Mouse (Mus musculus): Measurements from ENCODE around the gene Marc2. TPM values are rescaled to one million over a fixed set of nuclear protein-coding genes. Genes with fewer than 3 reads are reported as not detected.

Marc2 gene
- polyA plus RNA-seq, 1 experiment from 2014 or later: 213 TPM

- DNase-seq (ENCODE audit: low spot score): no peak
These were observed 24.6 kb upstream of the Marc2 start for GRCm38 (mm10) chr1:184870646-184871385.

GRCm38 (mm10) chr1:184869939-184870565 is 23.8 kb upstream of the Marc2 start:
- WGBS: 39% methylated on average over 4 of the region's 4 CpGs
- Histone ChIP-seq H3K9ac (replicated peaks; ENCODE audit: low read depth) (no peak overlapping the region), H3K27me3 (replicated peaks; ENCODE audit: insufficient read depth, low read length) (no peaks in the 10 kb centered on the region)

More at GRCm38 (mm10) chr1:184870646-184871385, 24.6 kb upstream of the Marc2 start:
- Histone ChIP-seq H3K4me2 (replicated peaks; ENCODE audit: low read depth, low read length) (no peak overlapping the region), H3K9ac (replicated peaks; ENCODE audit: low read depth) (no peak overlapping the region), H3K9me3 (ENCODE audit: low read length) (no peaks in the 10 kb centered on the region), H3K36me3 (ENCODE audit: insufficient read depth, low read length) (no peaks in the 10 kb centered on the region), H3K4me3 (ENCODE audit: low read depth, low read length) (no peak overlapping the region), H3K27ac (ENCODE audit: low read length) (no peak overlapping the region; the same call in 1 of the 2 replicates), H3K4me1 (ENCODE audit: insufficient read depth, low read depth, low read length) (peaks cover 19% of the 10 kb centered on the region; the same call in 1 of the 2 replicates), H3K27me3 (replicated peaks; ENCODE audit: insufficient read depth, low read length) (no peaks in the 10 kb centered on the region)
- TF ChIP-seq EP300 (IDR thresholded peaks at IDR 0.05): no peak
- TF ChIP-seq CTCF (IDR thresholded peaks at IDR 0.05): no peak
- WGBS: 66% methylated on average over 11 of the region's 11 CpGs
- ATAC-seq: no peak

DNA sequence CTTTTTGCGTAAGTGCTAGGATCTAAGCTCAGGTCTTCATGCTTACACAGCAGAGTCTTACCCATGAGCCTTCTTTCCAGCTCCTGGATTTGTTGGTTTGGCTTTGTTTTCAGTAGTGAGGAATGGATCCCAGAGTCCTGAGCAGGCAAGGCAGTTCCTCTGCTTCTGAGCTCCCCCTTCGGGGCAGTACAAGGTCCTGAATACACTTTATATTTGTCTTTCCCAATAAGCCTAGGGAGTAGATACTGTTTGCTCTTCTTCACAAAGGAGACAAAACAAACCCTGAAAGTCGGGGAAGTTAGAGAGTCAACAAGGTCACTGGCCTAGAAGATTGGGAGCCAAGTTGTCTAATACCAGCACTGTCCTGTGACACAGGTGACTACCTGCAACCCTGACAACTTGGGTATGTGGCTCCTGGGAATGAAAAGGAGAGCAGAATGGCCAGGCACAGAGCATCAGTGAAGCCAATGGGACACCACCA is 21.4 kb upstream of the Marc2 start:
- Histone ChIP-seq H3K4me3 (ENCODE audit: low read depth, low read length) (no peak overlapping the region), H3K9ac (replicated peaks; ENCODE audit: low read depth) (no peak overlapping the region), H3K4me2 (replicated peaks; ENCODE audit: low read depth, low read length) (no peak overlapping the region), H3K27me3 (replicated peaks; ENCODE audit: insufficient read depth, low read length) (no peaks in the 10 kb centered on the region), H3K9me3 (ENCODE audit: low read length) (no peaks in the 10 kb centered on the region), H3K27ac (ENCODE audit: low read length) (no peak overlapping the region), H3K4me1 (ENCODE audit: insufficient read depth, low read depth, low read length) (peaks cover 19% of the 10 kb centered on the region; the same call in 1 of the 2 replicates), H3K36me3 (ENCODE audit: insufficient read depth, low read length) (no peaks in the 10 kb centered on the region)
- WGBS: 61% methylated on average over 3 of the region's 3 CpGs
- ATAC-seq (no peak), DNase-seq (ENCODE audit: low spot score) (no peak)
- TF ChIP-seq CTCF (IDR thresholded peaks at IDR 0.05) (no peak), EP300 (IDR thresholded peaks at IDR 0.05) (no peak)

More at GRCm38 (mm10) chr1:184869939-184870565, 23.8 kb upstream of the Marc2 start:
- no peak for ATAC-seq
- no peaks in the 10 kb centered on the region for H3K36me3 ChIP-seq (ENCODE audit: insufficient read depth, low read length)
- no peak overlapping the region for H3K4me3 ChIP-seq (ENCODE audit: low read depth, low read length)
- H3K27ac ChIP-seq (ENCODE audit: low read length): peak overlapping the region; percentile 10; the same call in 1 of the 2 replicates
- no peaks in the 10 kb centered on the region for H3K9me3 ChIP-seq (ENCODE audit: low read length)
- H3K4me1 ChIP-seq (ENCODE audit: insufficient read depth, low read depth, low read length): peaks cover 19% of the 10 kb centered on the region; the same call in 1 of the 2 replicates
- peak; percentile 47 for DNase-seq (ENCODE audit: low spot score)
- TF ChIP-seq EP300 (IDR thresholded peaks at IDR 0.05): no peak
- no peak for TF ChIP-seq CTCF (IDR thresholded peaks at IDR 0.05)
- no peak overlapping the region for H3K4me2 ChIP-seq (replicated peaks; ENCODE audit: low read depth, low read length)

DNA sequence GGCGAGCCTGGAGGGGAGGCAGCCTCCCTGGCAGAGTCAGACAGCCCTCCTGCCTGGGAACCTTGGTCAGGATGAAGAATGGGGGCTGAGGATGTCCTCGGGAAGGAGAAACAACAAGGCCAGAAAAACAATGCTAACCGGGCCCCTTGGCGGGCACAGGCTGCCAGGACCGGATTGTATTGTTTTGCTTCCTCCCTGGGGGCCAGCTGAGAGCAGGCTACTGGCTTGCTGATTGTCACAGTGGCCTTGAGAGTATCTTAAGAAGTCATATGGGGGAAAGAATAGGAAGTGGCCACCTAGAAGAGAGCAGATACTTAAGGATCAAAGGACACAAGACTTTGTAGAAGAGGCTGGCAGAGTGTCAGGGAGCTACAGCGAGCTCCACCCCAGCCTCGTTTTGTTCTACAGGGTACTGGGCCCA is 18.1 kb upstream of the Marc2 start:
- no peaks in the 10 kb centered on the region for H3K27me3 ChIP-seq (replicated peaks; ENCODE audit: insufficient read depth, low read length)
- ATAC-seq (peak; percentile 76), DNase-seq (ENCODE audit: low spot score) (peak; percentile 45)
- no peaks in the 10 kb centered on the region for H3K4me1 ChIP-seq (ENCODE audit: insufficient read depth, low read depth, low read length)
- H3K27ac ChIP-seq (ENCODE audit: low read length): peak overlapping the region; percentile 76
- TF ChIP-seq CTCF (IDR thresholded peaks at IDR 0.05) (no peak), EP300 (IDR thresholded peaks at IDR 0.05) (no peak)
- H3K9ac ChIP-seq (replicated peaks; ENCODE audit: low read depth): no peak overlapping the region
- H3K4me2 ChIP-seq (replicated peaks; ENCODE audit: low read depth, low read length): no peak overlapping the region
- no peaks in the 10 kb centered on the region for H3K9me3 ChIP-seq (ENCODE audit: low read length)
- no peak overlapping the region for H3K4me3 ChIP-seq (ENCODE audit: low read depth, low read length)
- 30% methylated on average over 7 of the region's 7 CpGs for WGBS
- H3K36me3 ChIP-seq (ENCODE audit: insufficient read depth, low read length): no peaks in the 10 kb centered on the region

DNA sequence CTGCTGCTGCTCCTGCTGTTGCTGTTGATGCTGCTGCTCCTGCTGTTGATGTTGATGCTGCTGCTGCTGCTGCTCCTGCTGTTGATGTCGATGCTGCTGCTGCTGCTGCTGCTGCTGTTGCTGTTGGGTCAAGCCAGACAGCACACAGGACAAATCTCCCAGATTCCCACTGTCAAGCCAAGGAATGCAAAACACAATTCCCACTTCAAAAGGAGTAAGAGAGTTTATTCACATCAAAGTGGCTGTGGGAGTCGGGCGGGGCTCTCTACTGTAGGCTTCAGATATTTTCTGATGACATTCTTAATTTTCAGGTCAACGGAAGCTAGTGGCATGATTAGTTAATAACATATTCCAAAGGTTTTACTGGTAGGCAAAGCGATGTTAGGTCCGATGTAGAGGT is 16.4 kb upstream of the Marc2 start:
- Histone ChIP-seq H3K4me3 (ENCODE audit: low read depth, low read length) (no peak overlapping the region), H3K4me2 (replicated peaks; ENCODE audit: low read depth, low read length) (no peak overlapping the region), H3K4me1 (ENCODE audit: insufficient read depth, low read depth, low read length) (no peaks in the 10 kb centered on the region), H3K9ac (replicated peaks; ENCODE audit: low read depth) (no peak overlapping the region), H3K9me3 (ENCODE audit: low read length) (no peaks in the 10 kb centered on the region), H3K36me3 (ENCODE audit: insufficient read depth, low read length) (no peaks in the 10 kb centered on the region), H3K27ac (ENCODE audit: low read length) (no peak overlapping the region), H3K27me3 (replicated peaks; ENCODE audit: insufficient read depth, low read length) (no peaks in the 10 kb centered on the region)
- DNase-seq (ENCODE audit: low spot score): no peak
- ATAC-seq: no peak
- no peak for TF ChIP-seq CTCF (IDR thresholded peaks at IDR 0.05)
- TF ChIP-seq EP300 (IDR thresholded peaks at IDR 0.05): no peak
- 67% methylated on average over 6 of the region's 6 CpGs for WGBS

DNA sequence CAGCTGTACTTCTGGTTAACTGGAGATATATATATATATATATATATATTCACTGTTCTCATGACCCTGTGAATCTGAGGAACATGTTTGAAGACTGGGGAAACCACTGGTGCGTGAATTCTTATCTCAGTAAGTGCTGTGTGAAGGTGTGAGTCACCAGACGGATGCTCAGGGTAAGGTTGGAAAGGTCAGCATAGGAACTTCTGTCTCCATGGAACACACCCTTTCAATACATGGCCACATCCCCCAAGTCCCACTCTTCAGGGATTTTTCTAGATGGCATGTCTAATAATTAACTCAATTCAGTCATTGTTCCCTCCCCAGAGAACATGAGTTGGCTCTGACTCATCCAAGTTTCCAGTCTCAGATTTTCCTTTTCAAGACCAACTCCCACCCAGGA is 15.3 kb upstream of the Marc2 start:
- Histone ChIP-seq H3K27me3 (replicated peaks; ENCODE audit: insufficient read depth, low read length) (no peaks in the 10 kb centered on the region), H3K4me3 (ENCODE audit: low read depth, low read length) (no peak overlapping the region), H3K4me1 (ENCODE audit: insufficient read depth, low read depth, low read length) (no peaks in the 10 kb centered on the region), H3K4me2 (replicated peaks; ENCODE audit: low read depth, low read length) (no peak overlapping the region), H3K9me3 (ENCODE audit: low read length) (no peaks in the 10 kb centered on the region), H3K36me3 (ENCODE audit: insufficient read depth, low read length) (no peaks in the 10 kb centered on the region), H3K9ac (replicated peaks; ENCODE audit: low read depth) (no peak overlapping the region), H3K27ac (ENCODE audit: low read length) (no peak overlapping the region)
- TF ChIP-seq EP300 (IDR thresholded peaks at IDR 0.05) (no peak), CTCF (IDR thresholded peaks at IDR 0.05) (no peak)
- WGBS: 43% methylated on average over 2 of the region's 2 CpGs
- DNase-seq (ENCODE audit: low spot score): no peak
- no peak for ATAC-seq
